Mouse (Mus musculus) heart, adult 2 months (tissue): ENCODE measurements at regions not wholly inside any gene's neighbourhood (a gene's known extent, or its start where the extent isn't known, plus 50 kb on each side); places are given as distances from the start of the nearest gene placed in this dataset.

Experiments
- DNase-seq, 2 experiments: peaks; one replicate each; pipeline ENCODE4 v3.0.0; 2021
- H3K27ac ChIP-seq: fragments of 200-600 bp; 2 replicates; pipeline ENCODE4 v1.8.1; 2022
- H3K27me3 ChIP-seq: fragments of 200-500 bp; 2 replicates; pipeline ENCODE4 v1.6.1; 2012; ENCODE audit warnings: mild to moderate bottlenecking, low read length, inconsistent platforms, mixed read lengths; ENCODE audit not compliant: control insufficient read depth, insufficient read depth
- H3K36me3 ChIP-seq: fragments of 200-500 bp; 2 replicates; pipeline ENCODE4 v1.6.1; 2012; ENCODE audit warnings: low read length, inconsistent platforms; ENCODE audit not compliant: control insufficient read depth, insufficient read depth
- H3K4me1 ChIP-seq: fragments of 200-500 bp; 2 replicates; pipeline ENCODE4 v1.6.1; 2011; ENCODE audit warnings: low read length; ENCODE audit not compliant: control insufficient read depth, insufficient read depth
- H3K4me3 ChIP-seq: fragments of 200-600 bp; 2 replicates; pipeline ENCODE4 v1.8.1; 2022
- H3K79me2 ChIP-seq: fragments of 200-500 bp; replicated peaks from 2 replicates; pipeline ENCODE4 v1.6.1; 2012; ENCODE audit warnings: mild to moderate bottlenecking, inconsistent platforms, low read length, moderate library complexity, mixed read lengths; ENCODE audit not compliant: control insufficient read depth, insufficient read depth
- H3K9ac ChIP-seq: fragments of 200-500 bp; 2 replicates; pipeline ENCODE4 v1.6.1; 2012; ENCODE audit warnings: low read depth, mild to moderate bottlenecking, control low read depth, inconsistent platforms, low read length, mixed read lengths
- CTCF ChIP-seq: fragments of 200-600 bp; IDR thresholded peaks from 2 replicates; pipeline ENCODE4 v1.8.1; 2022; ENCODE audit warnings: antibody characterized with exemption, mild to moderate bottlenecking, moderate library complexity
- EP300 ChIP-seq: fragments of 200-500 bp; IDR thresholded peaks from 2 replicates; pipeline ENCODE4 v1.6.1; 2011; ENCODE audit warnings: low read depth, low read length, control low read depth; ENCODE audit not compliant: insufficient read depth
- POLR2A ChIP-seq: fragments of 200-500 bp; IDR thresholded peaks from 2 replicates; pipeline ENCODE4 v1.6.1; 2011; ENCODE audit warnings: mild to moderate bottlenecking, low read depth, low read length, control low read depth; ENCODE audit not compliant: insufficient read depth
- WGBS: fragments of 180-500 bp; shearing (Covaris S2); methylation state at CpG from one replicate; pipeline ENCODE4 v1.1.7; 2018; 5-methylcytosine and 5-hydroxymethylcytosine counted together
- intact Hi-C: fragments of 180-260 bp; cut with DNase I; formaldehyde crosslinking; loops from one replicate; pipeline ENCODE4 v1.15.1; 2025

- no peak overlapping the region for H3K4me3 ChIP-seq
- no peaks in the 10 kb centered on the region for H3K27me3 ChIP-seq
- H3K4me1 ChIP-seq: no peaks in the 10 kb centered on the region
- DNase-seq: no peak
- intact Hi-C loops: no loop called here
- H3K27ac ChIP-seq: no peak overlapping the region
- no peaks in the 10 kb centered on the region for H3K36me3 ChIP-seq
- H3K79me2 ChIP-seq: no peaks in the 10 kb centered on the region
- 49% methylated on average over 2 of the region's 2 CpGs for WGBS
- TF ChIP-seq CTCF (no peak), POLR2A (no peak), EP300 (no peak)
- no peak overlapping the region for H3K9ac ChIP-seq
Measured at GRCm38 (mm10) chr7:74926729-74927128, 372.1 kb upstream of the Slco3a1 start.

GRCm38 (mm10) chr7:74924156-74924555, 369.6 kb upstream of the Slco3a1 start:
- Histone ChIP-seq H3K36me3 (no peaks in the 10 kb centered on the region), H3K4me3 (no peak overlapping the region), H3K9ac (no peak overlapping the region), H3K4me1 (no peaks in the 10 kb centered on the region), H3K79me2 (no peaks in the 10 kb centered on the region), H3K27me3 (no peaks in the 10 kb centered on the region), H3K27ac (no peak overlapping the region)
- TF ChIP-seq POLR2A: no peak
- no peak for TF ChIP-seq EP300
- TF ChIP-seq CTCF: no peak
- WGBS: 66% methylated on average over 1 of the region's 1 CpGs
- intact Hi-C loops: no loop called here
- no peak for DNase-seq

GRCm38 (mm10) chr7:74908311-74908962, 353.9 kb upstream of the Slco3a1 start:
- Histone ChIP-seq H3K27me3 (no peaks in the 10 kb centered on the region), H3K4me3 (no peak overlapping the region), H3K79me2 (no peaks in the 10 kb centered on the region), H3K27ac (no peak overlapping the region), H3K36me3 (no peaks in the 10 kb centered on the region), H3K4me1 (no peaks in the 10 kb centered on the region), H3K9ac (no peak overlapping the region)
- TF ChIP-seq CTCF: no peak
- TF ChIP-seq EP300: no peak
- TF ChIP-seq POLR2A: no peak
- 41% methylated on average over 3 of the region's 3 CpGs for WGBS
- intact Hi-C loops: no loop called here
- DNase-seq: no peak

- Histone ChIP-seq H3K9ac (no peak overlapping the region), H3K4me1 (no peaks in the 10 kb centered on the region), H3K27me3 (no peaks in the 10 kb centered on the region), H3K79me2 (no peaks in the 10 kb centered on the region), H3K27ac (no peak overlapping the region), H3K4me3 (no peak overlapping the region), H3K36me3 (no peaks in the 10 kb centered on the region)
- DNase-seq: no peak
- TF ChIP-seq POLR2A (no peak), CTCF (no peak), EP300 (no peak)
- intact Hi-C loops: no loop called here
- 31% methylated on average over 1 of the region's 1 CpGs for WGBS
Measured at GRCm38 (mm10) chr7:74907391-74907790, 352.8 kb upstream of the Slco3a1 start.

GRCm38 (mm10) chr7:74877466-74877865, 322.9 kb upstream of the Slco3a1 start:
- no peak overlapping the region for H3K9ac ChIP-seq
- H3K36me3 ChIP-seq: no peaks in the 10 kb centered on the region
- no peak for TF ChIP-seq EP300
- TF ChIP-seq CTCF: no peak
- no peak for TF ChIP-seq POLR2A
- intact Hi-C loops: no loop called here
- H3K27ac ChIP-seq: no peak overlapping the region
- 56% methylated on average over 3 of the region's 3 CpGs for WGBS
- no peak for DNase-seq
- H3K4me3 ChIP-seq: no peak overlapping the region
- H3K27me3 ChIP-seq: no peaks in the 10 kb centered on the region
- no peaks in the 10 kb centered on the region for H3K4me1 ChIP-seq
- no peaks in the 10 kb centered on the region for H3K79me2 ChIP-seq

GRCm38 (mm10) chr7:74876667-74877066, 322.1 kb upstream of the Slco3a1 start:
- intact Hi-C loops: no loop called here
- Histone ChIP-seq H3K9ac (no peak overlapping the region), H3K36me3 (no peaks in the 10 kb centered on the region), H3K4me1 (no peaks in the 10 kb centered on the region), H3K27ac (no peak overlapping the region), H3K79me2 (no peaks in the 10 kb centered on the region), H3K27me3 (no peaks in the 10 kb centered on the region), H3K4me3 (no peak overlapping the region)
- TF ChIP-seq EP300: no peak
- no peak for TF ChIP-seq CTCF
- no peak for TF ChIP-seq POLR2A
- WGBS: 78% methylated on average over 4 of the region's 4 CpGs
- no peak for DNase-seq
